Mouse (Mus musculus) heart, postnatal 0 days (tissue): ENCODE measurements around the gene U2af1.

Experiments
- CTCF ChIP-seq: IDR thresholded peaks from 2 replicates; pipeline ENCODE4 v1.5.1; 2016; ENCODE audit warnings: antibody characterized with exemption, control low read depth, low read depth
- EP300 ChIP-seq: IDR thresholded peaks from 2 replicates; pipeline ENCODE4 v1.6.1; 2016; ENCODE audit warnings: antibody characterized with exemption, low read depth

DNA sequence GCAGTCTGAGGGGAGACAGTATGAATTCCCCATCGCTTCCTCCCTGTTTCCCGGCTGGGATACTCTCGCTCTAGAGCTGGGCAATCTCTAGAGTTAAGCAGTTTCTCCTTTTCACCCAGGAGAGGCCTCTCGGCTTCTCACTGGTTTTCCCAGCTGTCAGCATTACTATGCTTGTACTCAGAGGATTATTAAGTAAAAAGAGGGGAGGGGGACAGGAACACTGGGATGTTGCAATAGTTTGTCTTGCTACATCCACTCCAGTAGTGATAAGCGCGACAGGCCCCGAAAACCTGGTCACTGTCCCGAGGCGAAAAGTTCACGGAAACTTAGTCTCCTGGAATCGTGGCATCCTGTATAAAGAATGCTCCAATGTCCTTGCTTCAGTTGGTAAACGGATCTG is 13.6 kb upstream of the U2af1 start:
- TF ChIP-seq CTCF (no peak), EP300 (no peak)
